Mouse (Mus musculus) layer of hippocampus, adult 18-20 months (tissue): ENCODE measurements around the gene Calm3. TPM values are rescaled to one million over a fixed set of nuclear protein-coding genes. Genes with fewer than 3 reads are reported as not detected.

Experiments
- DNase-seq, 2 experiments: peaks; one replicate each; pipeline ENCODE4 v3.0.0; 2022; ENCODE audit warnings: low spot score in 2 of 2
- total RNA-seq, 2 experiments: library from RNA; stranded (reverse); gene quantifications; 2 replicates each; pipeline ENCODE4 v1.2.3; 2021

The Calm3 gene
- total RNA-seq, 2 experiments from 2014 or later = 2,132 to 2,161 TPM

DNA sequence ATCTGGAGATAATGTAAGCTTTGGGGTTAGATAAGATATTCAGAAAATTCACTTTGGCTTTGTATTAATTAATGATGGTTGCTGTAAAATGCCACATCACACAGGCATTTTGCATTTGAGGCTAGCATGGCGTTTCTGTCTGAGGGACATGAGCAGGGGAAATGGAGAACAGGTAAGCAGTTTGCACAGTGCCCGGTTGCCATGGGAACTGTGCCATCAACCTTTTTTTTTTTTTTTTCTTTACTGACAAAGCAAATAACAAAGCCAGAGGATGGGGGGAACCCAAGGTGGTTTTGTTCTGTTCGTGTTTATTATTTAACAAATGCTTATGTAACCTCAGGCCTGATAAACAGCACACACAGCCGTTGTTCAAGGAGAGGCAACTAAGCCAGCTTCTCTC, 18.9 kb upstream of the Calm3 start:
- DNase-seq = no peak

- DNase-seq = peak; percentile 79 to 86
Measured at GRCm38 (mm10) chr7:16940292-16940691, 16.4 kb upstream of the Calm3 start.

- peak in 1 of 2 experiments; percentile 85 for DNase-seq
Measured at GRCm38 (mm10) chr7:16938117-16938791, 14.3 kb upstream of the Calm3 start.

DNA sequence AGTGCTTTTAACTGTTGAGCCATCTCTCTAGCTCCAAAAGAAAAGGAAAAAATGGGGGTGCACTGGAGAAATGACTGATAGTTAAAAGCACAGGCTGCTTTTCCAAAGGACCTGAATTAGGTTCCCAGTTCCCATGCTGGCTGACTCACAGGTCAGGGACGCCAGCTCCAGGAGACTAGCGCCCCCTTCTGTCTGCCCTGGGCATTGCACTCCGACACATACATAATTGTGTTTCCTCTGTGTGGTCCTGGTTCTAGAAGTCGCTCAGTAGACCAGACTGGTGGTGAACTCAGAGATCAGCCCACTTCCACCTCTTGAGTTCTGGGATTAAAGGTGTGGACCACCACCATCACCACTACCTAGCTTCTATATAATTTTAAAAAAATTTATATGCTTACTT, 13.4 kb upstream of the Calm3 start:
- no peak for DNase-seq

DNA sequence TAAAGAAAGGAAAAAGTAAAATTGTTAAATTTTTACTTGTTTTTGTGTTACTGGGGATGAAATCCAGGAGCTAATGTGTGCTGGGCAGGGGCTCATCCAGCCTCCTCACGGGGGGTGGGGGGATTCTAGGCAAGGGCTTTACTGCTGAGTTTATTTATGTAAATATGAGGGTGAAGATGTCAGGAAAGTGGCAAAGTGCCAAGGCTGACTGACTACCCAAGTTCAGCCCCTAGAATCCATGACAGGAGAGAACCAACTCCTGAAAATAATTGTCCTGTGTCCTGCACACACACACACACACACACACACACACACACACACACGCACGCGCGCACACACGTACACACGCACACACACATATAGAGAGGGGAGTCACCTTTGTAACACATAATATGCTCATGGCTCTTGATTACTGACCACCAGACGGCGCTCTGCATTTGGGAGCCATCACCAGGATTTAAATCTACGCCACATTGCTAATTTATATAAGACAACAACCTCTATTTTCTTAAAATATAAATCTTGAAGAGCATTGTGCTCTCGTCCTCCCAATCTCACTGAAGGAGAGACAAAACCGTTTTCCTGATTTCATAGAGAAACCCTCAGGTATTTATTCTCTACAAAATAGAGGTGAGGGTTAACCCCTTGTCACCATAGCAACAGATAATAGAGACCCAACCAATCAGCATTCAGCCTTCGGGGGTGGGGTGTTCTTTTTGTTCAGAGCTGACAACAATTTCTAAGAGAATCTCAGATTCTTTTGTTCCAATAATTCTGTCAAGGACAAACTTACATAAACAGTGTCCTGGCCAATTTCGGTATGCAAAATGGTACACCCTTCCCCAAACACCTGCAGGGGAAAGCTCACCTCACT, 9.0 kb upstream of the Calm3 start:
- DNase-seq = peak in 1 of 2 experiments; percentile 87

GRCm38 (mm10) chr7:16931968-16932627, 8.2 kb upstream of the Calm3 start:
- DNase-seq = peak in 1 of 2 experiments; percentile 97

DNA sequence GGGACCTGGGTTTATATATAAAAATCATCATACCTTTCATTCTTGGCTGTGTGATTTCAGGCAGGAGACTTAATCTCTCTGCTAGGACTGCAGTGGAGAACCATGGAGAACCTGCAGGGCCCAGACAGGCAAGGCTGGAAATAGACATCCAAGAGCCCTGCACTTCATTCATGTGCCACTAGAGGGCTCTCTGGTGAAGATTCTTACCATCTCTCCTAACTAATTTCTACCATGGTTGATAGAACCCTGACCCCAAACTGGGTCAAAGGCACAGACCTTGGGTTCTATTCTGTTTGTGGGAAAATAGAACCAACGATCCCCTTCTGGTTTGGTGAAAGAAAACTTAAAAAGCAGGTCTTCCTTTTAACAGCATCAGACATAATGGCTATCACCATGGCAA, 6.9 kb upstream of the Calm3 start:
- DNase-seq = peak in 1 of 2 experiments; percentile 94

- DNase-seq = no peak
Measured at GRCm38 (mm10) chr7:16928341-16928740, 4.4 kb upstream of the Calm3 start.

- DNase-seq = peak; percentile 46 to 56
Measured at GRCm38 (mm10) chr7:16923283-16924036, 454 bp downstream of the Calm3 start.

DNA sequence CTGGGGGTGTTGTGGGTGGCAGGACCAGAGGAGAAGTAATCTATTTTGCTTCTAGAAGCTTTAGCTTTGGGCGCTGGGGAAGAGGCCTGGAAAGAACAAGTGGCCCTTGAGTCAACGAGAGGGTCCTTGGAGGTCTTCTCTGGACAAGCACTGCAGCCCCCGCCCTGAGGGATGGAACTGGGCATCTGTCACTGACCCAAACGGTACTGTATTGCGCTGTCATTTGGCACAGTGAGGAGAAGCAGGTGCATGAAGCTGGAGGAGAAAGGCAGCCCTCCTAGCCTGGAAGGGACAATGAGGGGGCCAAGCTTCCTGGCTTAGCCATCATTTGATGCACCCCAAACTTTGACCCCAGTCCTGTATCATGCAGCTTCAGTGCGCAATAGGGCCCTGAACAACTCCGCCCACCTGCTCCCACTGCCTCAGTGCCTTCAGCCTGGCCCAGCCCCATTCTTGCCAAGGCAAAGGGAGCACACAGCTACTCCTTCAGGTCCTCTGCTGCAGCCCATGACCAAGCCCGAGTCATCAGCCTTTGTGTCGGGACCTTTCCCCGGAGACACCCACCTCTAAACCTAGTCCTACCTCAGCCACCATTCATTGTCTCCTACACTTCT, 1.4 kb downstream of the Calm3 start:
- DNase-seq = peak; percentile 46 to 65

- no peak for DNase-seq
Measured at GRCm38 (mm10) chr7:16921881-16922335, 2.0 kb downstream of the Calm3 start.

GRCm38 (mm10) chr7:16920818-16921791, 2.8 kb downstream of the Calm3 start:
- DNase-seq = peak in 1 of 2 experiments; percentile 49

- DNase-seq = peak in 1 of 2 experiments; percentile 33
Measured at GRCm38 (mm10) chr7:16920150-16920579, 3.7 kb downstream of the Calm3 start.

DNA sequence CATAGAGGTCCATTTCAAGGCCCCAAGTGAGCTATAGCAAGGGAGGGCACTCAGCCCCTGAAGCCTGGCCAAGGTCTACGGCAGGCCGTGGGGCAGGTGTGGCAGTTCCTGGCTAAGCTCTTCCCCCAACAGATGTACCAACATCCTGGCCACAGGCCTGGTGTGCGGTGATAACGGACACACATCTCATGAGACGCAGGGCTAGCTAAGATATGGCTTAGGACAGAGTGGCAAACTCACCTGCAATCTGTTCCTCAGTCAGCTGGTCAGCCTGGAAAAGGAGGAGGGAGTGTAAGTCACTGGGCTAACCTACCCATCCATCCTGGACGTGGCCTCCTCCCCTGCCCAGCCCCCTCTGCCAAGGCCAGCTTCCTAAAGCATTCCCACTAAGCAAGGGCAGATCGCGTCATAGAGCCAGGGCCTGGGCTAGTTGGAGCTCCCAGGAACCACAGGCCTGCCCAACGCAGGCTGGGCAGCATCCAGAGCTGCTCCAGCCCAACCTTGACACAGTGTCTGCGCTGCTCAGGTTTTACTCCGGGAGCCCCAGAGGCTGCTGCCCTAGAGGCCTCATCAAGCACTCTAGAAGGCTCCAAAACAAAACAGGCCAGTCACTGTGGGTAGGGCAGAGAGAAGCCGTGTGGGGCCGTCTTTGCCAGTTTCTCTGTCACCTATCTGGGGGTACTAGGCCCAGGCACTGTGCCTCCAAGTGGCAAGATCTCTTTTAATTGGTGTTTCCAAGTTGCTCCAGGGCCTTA, 4.3 kb downstream of the Calm3 start:
- peak in 1 of 2 experiments; percentile 40 for DNase-seq

- no peak for DNase-seq
Measured at GRCm38 (mm10) chr7:16918670-16919069, 5.2 kb downstream of the Calm3 start.

DNA sequence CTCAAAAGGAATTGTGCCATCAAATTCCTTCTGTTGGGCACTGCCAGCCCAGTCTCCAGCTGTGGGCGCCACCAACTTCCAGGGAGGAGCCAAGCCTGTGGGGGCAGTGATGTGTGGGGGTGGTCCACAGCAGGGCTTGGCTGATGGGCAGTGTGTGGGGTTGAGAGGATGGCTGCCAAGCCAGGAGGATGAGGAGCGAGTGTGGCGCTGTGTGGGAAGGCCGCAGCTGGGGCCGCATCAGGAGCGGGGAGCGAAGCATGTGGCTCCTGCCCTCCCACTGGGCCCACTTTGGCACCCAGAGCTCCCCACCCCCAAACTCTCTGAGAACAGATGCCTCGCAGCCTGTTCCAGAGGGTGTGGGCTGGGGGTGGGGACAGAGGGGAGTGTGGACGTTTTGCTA, 5.9 kb downstream of the Calm3 start:
- peak; percentile 81 to 84 for DNase-seq

- DNase-seq = no peak
Measured at GRCm38 (mm10) chr7:16917447-16917846, 6.5 kb downstream of the Calm3 start.
